Mouse (Mus musculus) pancreas, adult 10 weeks (tissue): Measurements from ENCODE around the gene Zfp60. TPM values are rescaled to one million over a fixed set of nuclear protein-coding genes. Genes with fewer than 3 reads are reported as not detected.

Experiments
- polyA plus RNA-seq: library from polyadenylated mRNA; stranded (reverse); fragments of 350-450 nt; fragmentation: Illumina TruSeq; extraction: RNeasy Lipid Tissue Mini Kit (QIAGEN cat#74804); gene quantifications from one replicate; pipeline ENCODE4 v1.2.3, GENCODE M21; 2015; ENCODE audit warnings: low read depth, low replicate concordance; ENCODE audit not compliant: insufficient read depth

Zfp60 gene
- polyA plus RNA-seq = 2.9 TPM

GRCm38 (mm10) chr7:27731281-27731883, at the start of gene Zfp60:
Gene Zfp60, plus strand, starts transcription at chr7:27731389.

DNA sequence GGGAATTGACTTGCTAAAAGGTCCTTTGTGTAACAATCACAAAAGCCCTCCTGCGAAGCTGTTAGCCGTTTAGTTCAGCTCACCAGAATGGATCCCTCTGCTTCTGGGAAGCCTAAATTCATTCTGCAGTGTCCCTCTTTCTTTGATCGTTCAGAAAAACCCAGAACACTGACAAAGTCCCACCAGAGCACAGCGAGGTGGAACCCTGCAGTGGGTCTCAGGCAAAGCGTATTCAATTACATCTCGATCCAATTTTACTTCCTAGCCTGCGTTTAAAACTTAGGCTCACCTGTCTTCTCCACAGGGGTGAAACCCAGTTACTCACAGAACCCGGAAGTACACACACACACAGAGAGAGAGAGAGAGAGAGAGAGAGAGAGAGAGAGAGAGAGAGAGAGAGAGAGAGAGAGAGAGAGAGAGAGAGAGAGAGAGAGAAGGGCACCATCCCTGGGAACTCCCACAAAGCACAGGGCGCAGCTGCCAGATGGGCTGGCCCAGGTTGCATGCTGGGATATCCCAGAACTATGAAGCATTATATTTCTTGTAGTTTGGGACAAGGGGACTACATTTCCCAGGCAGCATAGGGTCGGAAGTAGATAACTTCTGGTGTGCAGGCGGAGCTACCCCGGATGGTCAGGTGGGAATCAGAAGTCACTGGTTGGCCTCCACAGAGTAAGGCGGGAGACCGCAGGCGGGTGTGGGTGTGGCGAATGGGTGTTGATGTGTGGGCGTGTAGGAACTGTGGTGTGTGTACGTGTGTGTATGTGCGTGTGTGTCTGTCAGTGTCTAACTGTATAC, 42.2 kb upstream of the Zfp60 start, which contains the start of gene Zfp607b:
Zfp607b (plus strand) TSS at position 526 of the 798 bp plus-strand sequence.

Other genes starting within 250 kb of the Zfp60 start
- 8.8 TPM for gene Sertad1, start 244.5 kb upstream of the Zfp60 start, polyA plus RNA-seq
- 0.46 TPM for gene Prx, start 232.1 kb upstream of the Zfp60 start, polyA plus RNA-seq
- not detected for gene Hipk4, start 208.1 kb upstream of the Zfp60 start, polyA plus RNA-seq
- 35.8 TPM for gene Pld3, start 178.2 kb upstream of the Zfp60 start, polyA plus RNA-seq
- 3.6 TPM for gene 2310022A10Rik, start 178.2 kb upstream of the Zfp60 start, polyA plus RNA-seq
- 25.0 TPM for gene Akt2, start 139.8 kb upstream of the Zfp60 start, polyA plus RNA-seq
- gene Ttc9b, start 77.5 kb upstream of the Zfp60 start, polyA plus RNA-seq = not detected
- 5.3 TPM for gene Map3k10, start 56.8 kb upstream of the Zfp60 start, polyA plus RNA-seq
- 0.39 TPM for gene Zfp607b, start 42.0 kb upstream of the Zfp60 start, polyA plus RNA-seq
- 1.2 TPM for gene Zfp626, start 75.8 kb downstream of the Zfp60 start, polyA plus RNA-seq
- 1.5 TPM for gene Zfp59, start 107.2 kb downstream of the Zfp60 start, polyA plus RNA-seq
- gene Zfp607a, start 126.1 kb downstream of the Zfp60 start, polyA plus RNA-seq = 1.6 TPM
- gene Zfp974, start 198.1 kb downstream of the Zfp60 start, polyA plus RNA-seq = 2.9 TPM
- 3.1 TPM for gene Zfp780b, start 247.8 kb downstream of the Zfp60 start, polyA plus RNA-seq